Mouse (Mus musculus): Measurements from ENCODE around the gene Ccdc78. TPM values are rescaled to one million over a fixed set of nuclear protein-coding genes. Genes with fewer than 3 reads are reported as not detected.

Ccdc78 gene
- polyA plus RNA-seq, 1 experiment from 2014 or later: 0.16 TPM

- H3K4me1 ChIP-seq (ENCODE audit: insufficient read depth, low read length): peaks cover 55% of the 10 kb centered on the region
- no peak for ATAC-seq (ENCODE audit: low FRiP score, low TSS enrichment)
- peak overlapping the region; percentile 82 for H3K4me3 ChIP-seq (ENCODE audit: low read length)
- H3K36me3 ChIP-seq (ENCODE audit: insufficient read depth, low read length): peaks cover 30% of the 10 kb centered on the region
- no peak overlapping the region for H3K27ac ChIP-seq (ENCODE audit: low read length)
- WGBS: 85% methylated on average over 14 of the region's 14 CpGs
- H3K9me3 ChIP-seq (ENCODE audit: low read length): no peaks in the 10 kb centered on the region
- H3K9ac ChIP-seq (replicated peaks; ENCODE audit: low read length): no peak overlapping the region
- peak overlapping the region; percentile 95 for H3K4me2 ChIP-seq (replicated peaks; ENCODE audit: low read depth, low read length)
- H3K27me3 ChIP-seq (ENCODE audit: insufficient read depth, low read length): no peaks in the 10 kb centered on the region
Measured at GRCm38 (mm10) chr17:25830806-25831431, 44.5 kb downstream of the Ccdc78 start.

- H3K27me3 ChIP-seq (ENCODE audit: insufficient read depth, low read length): no peaks in the 10 kb centered on the region
- 48% methylated on average over 21 of the region's 21 CpGs for WGBS
- peak overlapping the region; percentile 88 for H3K9ac ChIP-seq (replicated peaks; ENCODE audit: low read length)
- peaks cover 63% of the 10 kb centered on the region for H3K4me1 ChIP-seq (ENCODE audit: insufficient read depth, low read length)
- H3K4me3 ChIP-seq (ENCODE audit: low read length): peak overlapping the region; percentile 82
- H3K27ac ChIP-seq (ENCODE audit: low read length): peak overlapping the region; percentile 90
- peak overlapping the region; percentile 95 for H3K4me2 ChIP-seq (replicated peaks; ENCODE audit: low read depth, low read length)
- ATAC-seq (ENCODE audit: low FRiP score, low TSS enrichment): no peak
- H3K36me3 ChIP-seq (ENCODE audit: insufficient read depth, low read length): peaks cover 25% of the 10 kb centered on the region
- H3K9me3 ChIP-seq (ENCODE audit: low read length): no peaks in the 10 kb centered on the region
Measured at GRCm38 (mm10) chr17:25831451-25832281, 45.3 kb downstream of the Ccdc78 start.

- H3K4me3 ChIP-seq (ENCODE audit: low read length): peak overlapping the region; percentile 82
- H3K27ac ChIP-seq (ENCODE audit: low read length): peak overlapping the region; percentile 99
- peak overlapping the region; percentile 88 for H3K9ac ChIP-seq (replicated peaks; ENCODE audit: low read length)
- no peaks in the 10 kb centered on the region for H3K27me3 ChIP-seq (ENCODE audit: insufficient read depth, low read length)
- H3K4me2 ChIP-seq (replicated peaks; ENCODE audit: low read depth, low read length): peak overlapping the region; percentile 95
- no peaks in the 10 kb centered on the region for H3K9me3 ChIP-seq (ENCODE audit: low read length)
- under 1% methylated on average over 69 of the region's 77 CpGs for WGBS
- H3K36me3 ChIP-seq (ENCODE audit: insufficient read depth, low read length): peaks cover 18% of the 10 kb centered on the region
- peaks cover 73% of the 10 kb centered on the region for H3K4me1 ChIP-seq (ENCODE audit: insufficient read depth, low read length)
- peak; percentile 91 for ATAC-seq (ENCODE audit: low FRiP score, low TSS enrichment)
Measured at GRCm38 (mm10) chr17:25832436-25833290, 46.3 kb downstream of the Ccdc78 start.

- H3K27me3 ChIP-seq (ENCODE audit: insufficient read depth, low read length): no peaks in the 10 kb centered on the region
- ATAC-seq (ENCODE audit: low FRiP score, low TSS enrichment): peak; percentile 73
- 0% methylated on average over 24 of the region's 24 CpGs for WGBS
Measured at GRCm38 (mm10) chr17:25833291-25833663, 46.9 kb downstream of the Ccdc78 start, which contains the start of gene Stub1. Stub1 (minus strand) TSS chr17:25833404.

GRCm38 (mm10) chr17:25833961-25834594 is 47.7 kb downstream of the Ccdc78 start:
- 9% methylated on average over 6 of the region's 6 CpGs for WGBS
- Histone ChIP-seq H3K9me3 (ENCODE audit: low read length) (no peaks in the 10 kb centered on the region), H3K27me3 (ENCODE audit: insufficient read depth, low read length) (no peaks in the 10 kb centered on the region), H3K27ac (ENCODE audit: low read length) (peak overlapping the region; percentile 99), H3K4me3 (ENCODE audit: low read length) (peak overlapping the region; percentile 82), H3K36me3 (ENCODE audit: insufficient read depth, low read length) (peaks cover 30% of the 10 kb centered on the region), H3K9ac (replicated peaks; ENCODE audit: low read length) (peak overlapping the region; percentile 88), H3K4me1 (ENCODE audit: insufficient read depth, low read length) (peaks cover 69% of the 10 kb centered on the region), H3K4me2 (replicated peaks; ENCODE audit: low read depth, low read length) (peak overlapping the region; percentile 95)
- no peak for ATAC-seq (ENCODE audit: low FRiP score, low TSS enrichment)

More at GRCm38 (mm10) chr17:25833291-25833663, 46.9 kb downstream of the Ccdc78 start, which contains the start of gene Stub1:
- Histone ChIP-seq H3K27ac (ENCODE audit: low read length) (peak within 1 kb of the TSS; percentile 99), H3K4me1 (ENCODE audit: insufficient read depth, low read length) (peaks cover 72% of the 10 kb centered on the region), H3K4me3 (ENCODE audit: low read length) (peak within 1 kb of the TSS; percentile 82), H3K4me2 (replicated peaks; ENCODE audit: low read depth, low read length) (peak within 1 kb of the TSS; percentile 95), H3K9me3 (ENCODE audit: low read length) (no peaks in the 10 kb centered on the region), H3K9ac (replicated peaks; ENCODE audit: low read length) (peak within 1 kb of the TSS; percentile 88), H3K36me3 (ENCODE audit: insufficient read depth, low read length) (peaks cover 24% of the 10 kb centered on the region)

GRCm38 (mm10) chr17:25834595-25835222 is 48.3 kb downstream of the Ccdc78 start:
- WGBS: 71% methylated on average over 12 of the region's 12 CpGs
- H3K9ac ChIP-seq (replicated peaks; ENCODE audit: low read length): peak overlapping the region; percentile 88
- H3K27me3 ChIP-seq (ENCODE audit: insufficient read depth, low read length): no peaks in the 10 kb centered on the region
- ATAC-seq (ENCODE audit: low FRiP score, low TSS enrichment): no peak
- H3K4me2 ChIP-seq (replicated peaks; ENCODE audit: low read depth, low read length): peak overlapping the region; percentile 95
- H3K9me3 ChIP-seq (ENCODE audit: low read length): no peaks in the 10 kb centered on the region
- peaks cover 36% of the 10 kb centered on the region for H3K36me3 ChIP-seq (ENCODE audit: insufficient read depth, low read length)
- peak overlapping the region; percentile 99 for H3K27ac ChIP-seq (ENCODE audit: low read length)
- H3K4me3 ChIP-seq (ENCODE audit: low read length): peak overlapping the region; percentile 82
- H3K4me1 ChIP-seq (ENCODE audit: insufficient read depth, low read length): peaks cover 64% of the 10 kb centered on the region

GRCm38 (mm10) chr17:25835301-25835700 is 48.9 kb downstream of the Ccdc78 start:
- Histone ChIP-seq H3K4me3 (ENCODE audit: low read length) (no peak overlapping the region), H3K9me3 (ENCODE audit: low read length) (no peaks in the 10 kb centered on the region), H3K9ac (replicated peaks; ENCODE audit: low read length) (no peak overlapping the region), H3K36me3 (ENCODE audit: insufficient read depth, low read length) (peaks cover 38% of the 10 kb centered on the region), H3K27me3 (ENCODE audit: insufficient read depth, low read length) (no peaks in the 10 kb centered on the region), H3K4me1 (ENCODE audit: insufficient read depth, low read length) (peaks cover 59% of the 10 kb centered on the region), H3K27ac (ENCODE audit: low read length) (no peak overlapping the region), H3K4me2 (replicated peaks; ENCODE audit: low read depth, low read length) (0 out of 2 replicates have a peak overlapping the region, but pooled peaks have one; percentile 11)
- WGBS: 94% methylated on average over 7 of the region's 7 CpGs
- ATAC-seq (ENCODE audit: low FRiP score, low TSS enrichment): no peak

GRCm38 (mm10) chr17:25835816-25836215 is 49.4 kb downstream of the Ccdc78 start:
- Histone ChIP-seq H3K4me3 (ENCODE audit: low read length) (no peak overlapping the region), H3K4me2 (replicated peaks; ENCODE audit: low read depth, low read length) (peak overlapping the region; percentile 79; the same call in 1 of the 2 replicates), H3K36me3 (ENCODE audit: insufficient read depth, low read length) (peaks cover 38% of the 10 kb centered on the region), H3K9ac (replicated peaks; ENCODE audit: low read length) (peak overlapping the region; percentile 71), H3K27me3 (ENCODE audit: insufficient read depth, low read length) (no peaks in the 10 kb centered on the region), H3K9me3 (ENCODE audit: low read length) (no peaks in the 10 kb centered on the region), H3K27ac (ENCODE audit: low read length) (peak overlapping the region; percentile 81; the same call in 1 of the 2 replicates), H3K4me1 (ENCODE audit: insufficient read depth, low read length) (peaks cover 53% of the 10 kb centered on the region)
- WGBS: 91% methylated on average over 16 of the region's 16 CpGs
- ATAC-seq (ENCODE audit: low FRiP score, low TSS enrichment): no peak

All from kidney, embryonic 16.5 days (tissue).